Mouse (Mus musculus) ES-Bruce4 (cell line): ENCODE measurements around the gene Cxcr1.

Experiments
- CTCF ChIP-seq: IDR thresholded peaks from one replicate; pipeline ENCODE4 v1.8.1; 2011; ENCODE audit warnings: low read depth, low read length
- EP300 ChIP-seq: IDR thresholded peaks from 2 replicates; pipeline ENCODE4 v1.6.1; 2011; ENCODE audit warnings: low read depth, low read length; ENCODE audit not compliant: insufficient read depth

DNA sequence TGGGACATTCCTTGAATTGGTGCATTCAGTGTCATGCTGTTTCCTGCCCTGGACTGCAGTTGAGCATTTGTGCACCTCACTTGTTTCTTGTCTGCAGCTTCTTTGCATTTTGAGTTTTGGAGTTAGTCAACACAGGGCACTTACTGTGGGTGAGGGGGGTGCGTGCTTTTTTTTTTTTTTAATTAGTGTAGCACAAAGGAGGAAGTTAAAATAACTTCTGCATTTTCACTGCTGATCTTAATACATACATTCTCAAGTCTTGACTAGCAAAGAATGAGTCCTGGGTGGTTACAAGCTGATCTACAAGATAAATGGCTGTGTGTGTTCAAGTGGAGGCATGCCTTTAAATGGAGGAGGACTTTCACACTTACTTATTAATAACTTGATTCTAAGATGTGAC is 43.7 kb upstream of the Cxcr1 start:
- TF ChIP-seq CTCF (no peak), EP300 (no peak)
